Mouse (Mus musculus) heart, adult 18-20 months (tissue): ENCODE data around the gene Tex44. TPM values are rescaled to one million over a fixed set of nuclear protein-coding genes. Genes with fewer than 3 reads are reported as not detected.

Source experiments
- DNase-seq, 2 experiments: peaks; one replicate each; pipeline ENCODE4 v3.0.0; 2021 to 2022; ENCODE audit warnings: mixed read lengths in 1 of 2
- long read RNA-seq, 2 experiments: library from polyadenylated mRNA; stranded (forward); transcript quantifications; one replicate each; pipeline ENCODE4 v2.0.0; 2021
- total RNA-seq, 2 experiments: library from RNA; stranded (reverse); gene quantifications; 2 replicates each; pipeline ENCODE4 v1.2.3; 2021

Gene Tex44
- total RNA-seq: not detected
- long read RNA-seq, experiment 1: 0 reads
- long read RNA-seq, experiment 2: 0 reads

DNA sequence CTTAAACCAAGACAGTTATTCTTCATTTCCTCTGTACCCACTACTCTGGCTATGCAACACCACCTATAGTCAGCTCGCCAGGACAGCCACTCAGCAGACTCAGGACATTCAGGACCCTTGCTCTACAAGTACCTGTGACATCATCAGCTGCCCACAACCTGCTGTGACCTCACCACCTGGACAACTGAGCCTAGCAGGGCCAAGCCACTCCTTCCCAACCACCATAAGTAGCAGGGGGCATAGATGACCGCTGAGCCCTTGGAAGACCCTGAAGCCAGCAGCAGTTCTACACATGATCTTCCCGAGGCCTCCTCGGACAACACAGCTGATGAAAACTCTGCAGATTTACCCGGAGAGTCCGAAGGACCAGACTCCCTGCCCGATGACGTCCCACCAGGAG lies at the start of gene Tex44, which contains the start of gene Nmur1:
Gene Tex44, plus strand, starts transcription at position 202 of the 400 bp plus-strand sequence.
Gene Nmur1, minus strand, starts transcription at position 101 of the 400 bp plus-strand sequence.
- no peak for DNase-seq

GRCm38 (mm10) chr1:86376354-86376753 lies 49.8 kb upstream of the Tex44 start:
- DNase-seq: no peak

DNA sequence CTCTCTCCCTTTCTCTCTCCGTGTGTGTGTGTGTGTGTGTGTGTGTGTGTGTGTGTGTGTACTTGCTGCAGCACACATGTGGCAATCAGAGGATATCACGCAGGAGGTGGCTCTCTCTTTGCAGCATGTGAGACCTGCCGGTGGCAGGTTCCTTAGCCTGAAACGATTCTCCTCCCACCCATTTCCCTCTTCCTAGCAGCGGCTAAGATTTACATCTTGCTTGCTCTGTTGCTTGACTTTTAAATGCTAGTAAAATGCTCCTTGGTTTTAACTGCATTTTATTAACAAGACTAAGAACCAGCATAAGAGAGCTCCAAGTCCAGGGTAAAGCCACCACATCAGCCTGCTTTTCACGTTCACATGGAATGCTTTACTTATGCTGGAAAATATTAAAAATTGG lies 47.5 kb upstream of the Tex44 start:
- no peak for DNase-seq

DNA sequence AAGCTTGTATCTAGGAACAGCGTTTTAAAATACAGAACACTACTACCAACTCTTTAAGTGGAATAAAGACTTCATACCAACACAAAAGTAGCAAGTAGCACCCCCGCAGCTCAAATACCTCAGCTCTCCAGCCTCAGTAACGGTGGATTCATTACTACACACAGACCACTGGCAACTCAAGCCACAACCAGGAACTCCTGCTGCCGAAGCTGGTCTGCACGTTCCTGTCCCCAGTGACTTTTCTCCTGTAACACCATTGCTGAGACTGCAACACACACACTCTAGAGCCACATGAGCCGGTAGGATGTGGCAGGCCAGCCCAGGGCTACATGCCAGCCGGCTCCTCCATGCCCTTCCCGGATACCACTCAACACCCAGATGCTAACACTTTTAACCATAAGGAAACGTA lies 47.0 kb upstream of the Tex44 start:
- peak; percentile 27 to 37 for DNase-seq

GRCm38 (mm10) chr1:86381027-86381426 lies 45.1 kb upstream of the Tex44 start:
- DNase-seq: peak; percentile 37 to 47

- peak; percentile 54 to 86 for DNase-seq
Measured at GRCm38 (mm10) chr1:86389230-86389629, 36.9 kb upstream of the Tex44 start.

GRCm38 (mm10) chr1:86391425-86391824 lies 34.7 kb upstream of the Tex44 start:
- DNase-seq: no peak

DNA sequence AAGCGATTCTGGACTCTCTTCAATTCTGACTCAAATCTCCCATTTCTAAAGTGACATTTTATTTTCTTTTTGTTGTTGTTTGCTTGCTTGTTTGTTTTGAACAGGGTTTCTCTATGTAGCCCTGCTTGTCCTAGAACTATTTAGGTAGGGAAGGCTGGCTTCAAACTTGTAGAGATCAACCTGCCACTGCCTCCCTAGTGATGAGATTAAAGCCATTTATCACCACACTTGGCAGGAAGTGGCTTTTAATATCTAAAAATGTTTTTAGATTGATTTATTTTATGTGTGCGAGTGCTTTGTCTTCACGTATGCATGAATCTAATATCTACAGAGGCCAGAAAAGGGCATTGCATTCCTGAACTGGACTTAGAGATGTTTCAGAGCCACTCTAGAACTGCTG lies 32.9 kb upstream of the Tex44 start:
- DNase-seq: no peak

GRCm38 (mm10) chr1:86394246-86394645 lies 31.9 kb upstream of the Tex44 start:
- DNase-seq: no peak

GRCm38 (mm10) chr1:86395897-86396296 lies 30.2 kb upstream of the Tex44 start:
- no peak for DNase-seq

DNA sequence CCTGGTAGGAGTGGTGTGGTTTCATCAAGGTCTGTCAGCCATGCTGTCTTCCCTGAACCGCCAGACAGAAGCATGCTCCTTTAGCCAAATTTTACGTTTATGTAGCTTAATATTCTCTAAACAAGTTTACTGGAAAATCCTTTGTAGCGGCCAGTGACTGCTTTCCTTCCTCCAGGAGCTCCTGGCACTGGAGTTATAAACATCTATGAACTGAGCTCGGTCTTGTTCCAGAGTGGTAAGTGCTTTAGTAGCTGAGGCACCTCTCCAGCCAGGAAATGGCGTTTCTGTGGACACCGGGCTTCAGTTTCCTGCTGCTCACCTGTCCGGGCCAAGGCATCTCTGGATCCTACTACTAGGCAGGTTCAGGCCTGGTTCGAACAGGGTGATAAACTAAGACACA lies 28.5 kb upstream of the Tex44 start:
- DNase-seq: no peak

GRCm38 (mm10) chr1:86398222-86398621 lies 27.9 kb upstream of the Tex44 start:
- DNase-seq: no peak

GRCm38 (mm10) chr1:86399322-86399721 lies 26.8 kb upstream of the Tex44 start:
- no peak for DNase-seq

GRCm38 (mm10) chr1:86400096-86400754 lies 25.9 kb upstream of the Tex44 start:
- DNase-seq: no peak

- DNase-seq: no peak
Measured at GRCm38 (mm10) chr1:86404834-86405233, 21.3 kb upstream of the Tex44 start.

GRCm38 (mm10) chr1:86406313-86406712 lies 19.8 kb upstream of the Tex44 start:
- peak in 1 of 2 experiments; percentile 56 for DNase-seq

DNA sequence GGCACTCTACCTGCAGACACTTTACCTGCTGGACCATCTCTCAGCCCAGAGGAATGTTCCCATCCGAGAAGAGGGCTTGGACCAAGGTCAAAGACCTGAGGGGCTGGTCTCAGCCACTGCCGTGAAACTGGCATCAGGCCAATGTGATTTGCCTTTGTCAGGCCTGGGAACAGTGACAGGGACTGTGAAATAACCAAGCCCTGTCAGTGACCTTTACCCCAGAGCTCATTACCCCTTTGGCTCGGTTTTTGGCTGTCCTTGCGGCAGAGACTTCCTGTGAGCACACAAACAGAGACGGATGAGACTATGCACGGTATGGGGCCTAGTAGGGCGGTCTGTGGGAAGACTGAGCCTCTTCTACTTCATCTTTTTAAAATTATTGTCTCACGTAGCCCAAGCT lies 19.2 kb upstream of the Tex44 start:
- peak; percentile 39 to 65 for DNase-seq

GRCm38 (mm10) chr1:86408515-86408914 lies 17.6 kb upstream of the Tex44 start:
- no peak for DNase-seq

DNA sequence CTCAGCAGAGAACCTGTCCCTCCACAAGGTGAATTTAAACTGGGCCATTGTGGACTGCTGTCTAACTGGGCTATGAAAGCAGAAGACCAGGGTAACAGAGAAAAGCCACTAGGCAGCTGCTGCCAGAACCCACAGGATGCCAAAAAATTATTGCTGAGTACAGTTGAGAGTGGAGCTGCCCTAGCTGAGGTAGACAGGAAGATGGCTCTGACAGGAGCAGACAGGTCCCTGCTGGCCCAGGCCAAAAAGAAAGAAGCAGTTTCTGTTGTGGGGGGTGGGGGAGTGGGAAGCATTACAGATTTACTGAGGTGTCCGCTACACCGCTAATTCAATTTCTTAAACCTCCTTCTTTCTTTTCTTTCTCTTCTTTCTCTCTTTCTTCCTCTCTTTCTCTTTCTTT lies 16.7 kb upstream of the Tex44 start:
- no peak for DNase-seq

GRCm38 (mm10) chr1:86414715-86415114 lies 11.4 kb upstream of the Tex44 start:
- DNase-seq: no peak

GRCm38 (mm10) chr1:86415144-86415543 lies 11.0 kb upstream of the Tex44 start:
- DNase-seq: no peak

GRCm38 (mm10) chr1:86415612-86416184 lies 10.4 kb upstream of the Tex44 start:
- peak in 1 of 2 experiments; percentile 63 for DNase-seq

GRCm38 (mm10) chr1:86416321-86416720 lies 9.8 kb upstream of the Tex44 start:
- peak in 1 of 2 experiments; percentile 53 for DNase-seq

DNA sequence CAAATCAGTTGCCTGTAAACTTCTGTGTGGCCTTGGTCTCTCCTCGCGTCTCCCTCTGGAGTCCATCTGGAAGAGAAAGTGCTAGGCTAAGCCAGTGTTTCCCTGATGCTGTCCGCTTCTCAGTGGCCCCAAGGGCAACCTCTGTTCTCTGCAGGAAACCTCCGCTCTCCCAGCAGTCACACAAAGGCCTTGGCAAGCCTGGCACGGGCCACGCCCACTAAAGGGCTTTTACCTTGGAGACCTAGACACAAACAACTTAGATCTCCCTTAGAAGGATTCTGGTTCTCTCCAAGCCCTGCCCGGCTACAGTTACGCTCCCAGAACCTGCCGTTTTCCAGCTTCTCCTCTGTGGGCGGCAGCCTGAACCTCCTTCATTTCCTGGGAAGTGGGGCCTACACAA lies 5.1 kb upstream of the Tex44 start:
- DNase-seq: peak in 1 of 2 experiments; percentile 20
